Mouse (Mus musculus) stomach, postnatal 0 days (tissue): ENCODE results near the gene Clec12b. TPM values are rescaled to one million over a fixed set of nuclear protein-coding genes. Genes with fewer than 3 reads are reported as not detected.

Experiments used
- ATAC-seq: fragments of 200-750 bp; cut with Nextera tagmentation; 2 replicates; pipeline ENCODE4 v1.8.0; 2017; ENCODE audit not compliant: low FRiP score, low TSS enrichment
- DNase-seq: peaks from one replicate; pipeline ENCODE4 v3.0.0-alpha.2; 2016; ENCODE audit warnings: low spot score
- H3K27ac ChIP-seq: fragments of 300-500 bp; sonication (generic); replicated peaks from 2 replicates; pipeline ENCODE4 v1.5.1; 2014; ENCODE audit warnings: mild to moderate bottlenecking, control low read depth
- H3K27me3 ChIP-seq: fragments of 300-500 bp; sonication (generic); 2 replicates; pipeline ENCODE4 v1.6.1; 2014; ENCODE audit warnings: low read length; ENCODE audit not compliant: control insufficient read depth, insufficient read depth
- H3K36me3 ChIP-seq: fragments of 300-500 bp; sonication (generic); 2 replicates; pipeline ENCODE4 v1.6.1; 2014; ENCODE audit warnings: low read length, mixed read lengths; ENCODE audit not compliant: control insufficient read depth, insufficient read depth
- H3K4me1 ChIP-seq: fragments of 300-500 bp; sonication (generic); replicated peaks from 2 replicates; pipeline ENCODE4 v1.6.1; 2014; ENCODE audit warnings: antibody characterized with exemption; ENCODE audit not compliant: control insufficient read depth, insufficient read depth
- H3K4me2 ChIP-seq: fragments of 300-500 bp; sonication (generic); replicated peaks from 2 replicates; pipeline ENCODE4 v1.6.1; 2014; ENCODE audit warnings: low read depth, mild to moderate bottlenecking, control low read depth, moderate library complexity
- H3K4me3 ChIP-seq: fragments of 300-500 bp; sonication (generic); 2 replicates; pipeline ENCODE4 v1.5.1; 2014; ENCODE audit warnings: low read depth, low read length, control low read depth
- H3K9ac ChIP-seq: fragments of 300-500 bp; sonication (generic); 2 replicates; pipeline ENCODE4 v1.6.1; 2014; ENCODE audit warnings: mild to moderate bottlenecking, low read length, control low read depth, mixed read lengths
- H3K9me3 ChIP-seq: fragments of 300-500 bp; sonication (generic); 2 replicates; pipeline ENCODE4 v1.6.1; 2016; ENCODE audit warnings: low read length; ENCODE audit not compliant: control insufficient read depth
- CTCF ChIP-seq: IDR thresholded peaks from 2 replicates; pipeline ENCODE4 v1.5.1; 2016; ENCODE audit warnings: antibody characterized with exemption, low read depth, mild to moderate bottlenecking, moderate library complexity
- EP300 ChIP-seq: optimal IDR thresholded peaks from 2 replicates; pipeline ENCODE3; 2016; ENCODE audit warnings: antibody characterized with exemption
- WGBS: fragments of 180-500 bp; shearing (Covaris S2); extraction: QIAGEN DNeasy Blood & Tissue Kit; methylation state at CpG from one replicate; pipeline ENCODE4 v1.1.7; 2014; 5-methylcytosine and 5-hydroxymethylcytosine counted together
- polyA plus RNA-seq: library from polyadenylated mRNA; unstranded; fragments of >200 nt; fragmentation: Nextera tagmentation; extraction: Ambion mirVana; gene quantifications from 2 replicates; pipeline ENCODE4 v1.2.1, GENCODE M21; 2015

The Clec12b gene
- polyA plus RNA-seq, 1 experiment from 2014 or later, result not detected

GRCm38 (mm10) chr6:129403391-129403790 lies 17.7 kb upstream of the Clec12b start:
- DNase-seq (no peak), ATAC-seq (no peak)
- Histone ChIP-seq H3K9me3 (no peaks in the 10 kb centered on the region), H3K27ac (no peak overlapping the region), H3K4me3 (no peak overlapping the region), H3K9ac (no peak overlapping the region), H3K4me1 (no peaks in the 10 kb centered on the region), H3K4me2 (no peak overlapping the region), H3K36me3 (no peaks in the 10 kb centered on the region), H3K27me3 (no peaks in the 10 kb centered on the region)
- 59% methylated on average over 6 of the region's 6 CpGs for WGBS
- no peak for TF ChIP-seq CTCF
- no peak for TF ChIP-seq EP300

GRCm38 (mm10) chr6:129402404-129402803 lies 16.7 kb upstream of the Clec12b start:
- no peak for ATAC-seq
- no peaks in the 10 kb centered on the region for H3K4me1 ChIP-seq
- H3K36me3 ChIP-seq, result no peaks in the 10 kb centered on the region
- no peak overlapping the region for H3K4me3 ChIP-seq
- no peak overlapping the region for H3K27ac ChIP-seq
- no peak overlapping the region for H3K4me2 ChIP-seq
- TF ChIP-seq EP300, result no peak
- no peak for TF ChIP-seq CTCF
- 85% methylated on average over 2 of the region's 2 CpGs for WGBS
- no peaks in the 10 kb centered on the region for H3K27me3 ChIP-seq
- DNase-seq, result no peak
- no peaks in the 10 kb centered on the region for H3K9me3 ChIP-seq
- no peak overlapping the region for H3K9ac ChIP-seq

DNA sequence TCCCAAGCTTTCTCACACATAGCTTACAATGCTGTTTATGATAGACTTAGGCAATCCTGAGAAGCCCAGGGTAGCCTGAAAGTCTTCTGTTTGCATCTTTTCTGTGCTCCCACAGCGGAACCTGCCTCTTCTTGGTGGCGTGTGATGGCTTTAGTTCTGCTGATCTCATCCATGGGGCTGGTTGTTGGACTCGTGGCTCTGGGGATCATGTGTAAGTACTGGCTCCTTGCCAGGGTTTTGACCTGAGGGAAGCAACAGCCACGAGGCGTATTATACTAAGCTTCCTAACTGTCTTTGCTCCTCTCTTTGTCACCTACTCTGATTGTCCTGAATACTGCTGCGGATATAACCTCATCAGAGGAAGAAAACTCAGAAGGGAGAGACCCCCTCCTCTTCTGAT lies 14.3 kb upstream of the Clec12b start:
- peak; percentile 16 for DNase-seq
- 45% methylated on average over 6 of the region's 6 CpGs for WGBS
- H3K27ac ChIP-seq, result no peak overlapping the region
- no peak for ATAC-seq
- no peak overlapping the region for H3K9ac ChIP-seq
- no peaks in the 10 kb centered on the region for H3K4me1 ChIP-seq
- H3K4me3 ChIP-seq, result no peak overlapping the region
- H3K9me3 ChIP-seq, result no peaks in the 10 kb centered on the region
- TF ChIP-seq EP300, result no peak
- no peak for TF ChIP-seq CTCF
- H3K36me3 ChIP-seq, result no peaks in the 10 kb centered on the region
- no peak overlapping the region for H3K4me2 ChIP-seq
- no peaks in the 10 kb centered on the region for H3K27me3 ChIP-seq

DNA sequence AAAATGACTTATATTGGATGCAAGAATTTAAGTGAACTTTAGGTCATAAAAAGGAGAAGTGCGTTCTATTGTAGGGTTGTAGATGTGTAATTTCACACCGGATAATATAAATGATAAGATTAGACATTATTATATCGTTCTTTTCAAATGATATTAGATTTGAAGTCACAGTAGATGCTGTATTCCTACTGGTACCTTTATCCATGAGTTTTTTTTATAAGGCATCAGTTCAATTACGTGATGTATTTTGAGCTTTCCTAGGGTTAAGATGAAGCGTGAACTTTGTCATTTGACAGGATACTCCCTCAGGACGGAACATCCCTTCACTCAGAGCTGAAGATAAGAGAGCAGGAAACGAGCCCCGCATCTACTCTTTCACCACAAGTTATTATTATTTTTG lies 11.3 kb upstream of the Clec12b start, which contains the start of gene Clec1b:
Clec1b (plus strand) TSS at position 301 of the 400 bp plus-strand sequence.
- DNase-seq, result no peak
- no peaks in the 10 kb centered on the region for H3K4me1 ChIP-seq
- WGBS, result 82% methylated on average over 8 of the region's 8 CpGs
- no peaks in the 10 kb centered on the region for H3K9me3 ChIP-seq
- ATAC-seq, result no peak
- H3K27ac ChIP-seq, result no peak within 1 kb of the TSS
- TF ChIP-seq EP300, result no peak
- no peaks in the 10 kb centered on the region for H3K36me3 ChIP-seq
- no peaks in the 10 kb centered on the region for H3K27me3 ChIP-seq
- no peak within 1 kb of the TSS for H3K4me2 ChIP-seq
- no peak within 1 kb of the TSS for H3K9ac ChIP-seq
- no peak within 1 kb of the TSS for H3K4me3 ChIP-seq

- no peaks in the 10 kb centered on the region for H3K4me1 ChIP-seq
- TF ChIP-seq CTCF (no peak), EP300 (no peak)
- no peak for DNase-seq
Measured at GRCm38 (mm10) chr6:129393732-129394131, 8.1 kb upstream of the Clec12b start.

DNA sequence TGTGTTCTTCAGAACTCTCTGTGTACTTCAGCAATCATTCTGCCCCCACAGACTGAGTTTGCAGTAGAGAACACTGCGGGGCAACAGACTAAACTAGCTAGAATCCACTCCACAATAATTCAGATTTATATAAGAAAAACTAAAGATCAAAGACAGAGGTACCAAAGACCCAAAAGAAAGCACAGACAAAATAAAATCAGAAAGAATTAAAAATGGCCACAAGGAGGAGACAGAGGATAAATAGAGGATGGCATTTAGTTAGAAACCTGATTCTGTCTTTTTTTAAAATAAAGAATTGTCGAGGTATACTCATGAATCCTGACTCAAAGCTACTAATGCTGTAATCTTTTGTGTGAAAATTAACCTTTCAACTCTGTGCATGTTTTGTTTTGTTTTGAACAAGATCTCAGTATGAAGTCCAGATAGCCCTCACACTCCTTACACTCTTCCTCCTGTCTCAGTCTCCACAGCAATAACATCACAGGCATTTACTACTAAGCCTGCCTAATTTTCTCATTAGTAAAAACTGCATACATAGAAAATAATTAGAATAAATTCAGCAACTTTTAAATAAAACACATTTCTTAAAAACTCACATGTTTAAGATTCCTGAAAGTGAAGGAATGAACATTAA lies 7.5 kb upstream of the Clec12b start:
- Histone ChIP-seq H3K9ac (no peak overlapping the region), H3K4me3 (no peak overlapping the region), H3K4me2 (no peak overlapping the region), H3K4me1 (no peaks in the 10 kb centered on the region), H3K9me3 (no peaks in the 10 kb centered on the region), H3K36me3 (no peaks in the 10 kb centered on the region), H3K27ac (no peak overlapping the region), H3K27me3 (no peaks in the 10 kb centered on the region)
- DNase-seq (no peak), ATAC-seq (no peak)
- TF ChIP-seq CTCF (peak; percentile 82), EP300 (no peak)
- WGBS, result 16% methylated on average over 2 of the region's 2 CpGs

More at GRCm38 (mm10) chr6:129393732-129394131, 8.1 kb upstream of the Clec12b start:
- no peak overlapping the region for H3K4me3 ChIP-seq
- H3K4me2 ChIP-seq, result no peak overlapping the region
- no peaks in the 10 kb centered on the region for H3K27me3 ChIP-seq
- no peak overlapping the region for H3K27ac ChIP-seq
- no peak for ATAC-seq
- H3K36me3 ChIP-seq, result no peaks in the 10 kb centered on the region
- 64% methylated on average over 5 of the region's 6 CpGs for WGBS
- no peak overlapping the region for H3K9ac ChIP-seq
- H3K9me3 ChIP-seq, result no peaks in the 10 kb centered on the region
